Mouse (Mus musculus) G1E (cell line): ENCODE measurements around the gene Mlip.

Source experiments
- CTCF ChIP-seq: IDR thresholded peaks from 2 replicates; pipeline ENCODE4 v1.5.1; 2012; ENCODE audit warnings: low read depth, low read length, inconsistent platforms, mixed read lengths
- GATA1 ChIP-seq: IDR thresholded peaks from 2 replicates; pipeline ENCODE4 v1.6.1; 2012; ENCODE audit warnings: borderline replicate concordance, low read length, inconsistent platforms, mixed read lengths
- POLR2AphosphoS5 ChIP-seq: IDR thresholded peaks from 2 replicates; pipeline ENCODE4 v1.6.1; 2012; ENCODE audit warnings: low read depth, low read length, inconsistent platforms; ENCODE audit not compliant: insufficient replicate concordance

GRCm38 (mm10) chr9:77096886-77097285 lies 255.9 kb downstream of the Mlip start:
- TF ChIP-seq GATA1 = no peak
- no peak for TF ChIP-seq CTCF
- TF ChIP-seq POLR2AphosphoS5 = no peak
